Mouse (Mus musculus) cerebellum, adult 2 months (tissue): Measurements from ENCODE around the gene Acsl3.

ENCODE experiments used
- CTCF ChIP-seq: fragments of 200-500 bp; IDR thresholded peaks from 2 replicates; pipeline ENCODE4 v1.5.1; 2011; ENCODE audit warnings: low read depth, mild to moderate bottlenecking, control low read depth, low read length, moderate library complexity, borderline replicate concordance; ENCODE audit not compliant: insufficient read depth
- POLR2A ChIP-seq: fragments of 200-500 bp; IDR thresholded peaks from 2 replicates; pipeline ENCODE4 v1.6.1; 2011; ENCODE audit warnings: low read length, control low read depth, borderline replicate concordance; ENCODE audit not compliant: insufficient read depth

GRCm38 (mm10) chr1:78730114-78730720 is 72.6 kb downstream of the Acsl3 start:
- no peak for TF ChIP-seq CTCF
- no peak for TF ChIP-seq POLR2A
